Comparison of ENCODE assay signal across 8 mouse cellular contexts in genomic region chr19:46347936-46348668, GRCm38 (mm10). TPM values are rescaled to one million over a fixed set of nuclear protein-coding genes. Genes with fewer than 3 reads are reported as not detected.
A peak's percentile ranks its signal among the peaks of the same experiment; 100 is the strongest.
DNase-seq lines count a peak whose midpoint lies in the region; ATAC-seq and TF ChIP-seq lines count a peak whose summit lies in the region.

No protein-coding gene starts in this region.

- peak overlapping the region; percentile 90 for H3K9ac ChIP-seq in hindbrain, embryonic 13.5 days
- H3K9ac ChIP-seq in midbrain, embryonic 12.5 days (replicated peaks), result peak overlapping the region; percentile 68

- peak overlapping the region; percentile 87 for H3K4me2 ChIP-seq in hindbrain, embryonic 13.5 days
- peak overlapping the region; percentile 89 for H3K4me2 ChIP-seq in midbrain, embryonic 12.5 days (replicated peaks)

- ATAC-seq in hindbrain, embryonic 13.5 days (ENCODE audit: low FRiP score), result 0 out of 2 replicates have a peak, but pooled peaks have one; percentile 3
- no peak for ATAC-seq in midbrain, embryonic 12.5 days (ENCODE audit: low FRiP score, low read depth)

- peak overlapping the region; percentile 81 for H3K4me3 ChIP-seq in kidney, adult 2 months (ENCODE audit: insufficient read depth, low read depth, low read length)
- peak overlapping the region; percentile 73 for H3K4me3 ChIP-seq in hindbrain, embryonic 13.5 days
- H3K4me3 ChIP-seq in midbrain, embryonic 12.5 days, result peak overlapping the region; percentile 54

- 23% methylated on average over 14 of the region's 14 CpGs for WGBS in kidney, adult 2 months
- WGBS in hindbrain, embryonic 13.5 days, result 33% methylated on average over 14 of the region's 14 CpGs
- WGBS in midbrain, embryonic 12.5 days, result 32% methylated on average over 14 of the region's 14 CpGs

- TF ChIP-seq POLR2A in kidney, adult 2 months (IDR thresholded peaks at IDR 0.05; ENCODE audit: low read depth, low read length), result no peak

- H3K27me3 ChIP-seq in kidney, adult 2 months (replicated peaks; ENCODE audit: control insufficient read depth, insufficient read depth, low read length), result no peaks in the 10 kb centered on the region
- H3K27me3 ChIP-seq in hindbrain, embryonic 13.5 days, result peaks cover 54% of the 10 kb centered on the region
- H3K27me3 ChIP-seq in midbrain, embryonic 12.5 days, result peaks cover 55% of the 10 kb centered on the region

- H3K36me3 ChIP-seq in kidney, adult 2 months (ENCODE audit: control insufficient read depth, insufficient read depth, low read length), result no peaks in the 10 kb centered on the region
- H3K36me3 ChIP-seq in hindbrain, embryonic 13.5 days, result no peaks in the 10 kb centered on the region
- no peaks in the 10 kb centered on the region for H3K36me3 ChIP-seq in midbrain, embryonic 12.5 days

- peaks cover 6% of the 10 kb centered on the region; the same call in 1 of the 2 replicates for H3K4me1 ChIP-seq in kidney, adult 2 months (ENCODE audit: control insufficient read depth, insufficient read depth, low read length)
- peaks cover 25% of the 10 kb centered on the region for H3K4me1 ChIP-seq in hindbrain, embryonic 13.5 days (replicated peaks)
- peaks cover 15% of the 10 kb centered on the region for H3K4me1 ChIP-seq in midbrain, embryonic 12.5 days

- H3K27ac ChIP-seq in kidney, adult 2 months (ENCODE audit: insufficient read depth, low read depth, low read length), result peak overlapping the region; percentile 31; the same call in 1 of the 2 replicates
- H3K27ac ChIP-seq in hindbrain, embryonic 13.5 days, result peak overlapping the region; percentile 95
- peak overlapping the region; percentile 75 for H3K27ac ChIP-seq in midbrain, embryonic 12.5 days (replicated peaks)

- no peak for TF ChIP-seq CTCF in kidney, adult 2 months (conservative IDR thresholded peaks at IDR 0.05; ENCODE audit: insufficient read depth, insufficient read length, low read depth, low read length)

- no peaks in the 10 kb centered on the region for H3K9me3 ChIP-seq in hindbrain, embryonic 13.5 days
- no peaks in the 10 kb centered on the region for H3K9me3 ChIP-seq in midbrain, embryonic 12.5 days

- peak; percentile 11 for DNase-seq in kidney, adult 2 months
- no peak for DNase-seq in kidney, postnatal 10 days
- peak; percentile 53 for DNase-seq in adipocyte (ENCODE audit: low spot score)
- DNase-seq in adrenal gland, adult 18-20 months (ENCODE audit: low spot score in 2 of 2), result no peak
- no peak for DNase-seq in layer of hippocampus, adult 11-12 months (ENCODE audit: low spot score)
- no peak for DNase-seq in left cerebral cortex, adult 8-10 months (ENCODE audit: low spot score in 2 of 2)

RNA-seq across cellular contexts. Expression of gene 2310034G01Rik, which starts 2.0 kb away (rescaled TPM):
- polyA plus RNA-seq in kidney, adult 2 months (2012; rRNA removed), result 1.5 and 1.6 TPM in 2 replicates
- 2.4 and 2.7 TPM in 2 replicates for polyA plus RNA-seq in hindbrain, embryonic 13.5 days (2015; fragmentation: Nextera tagmentation; extraction: Ambion mirVana)
- polyA plus RNA-seq in midbrain, embryonic 12.5 days (2016; fragmentation: Nextera tagmentation; extraction: Ambion mirVana), result 1.4 TPM in 2 replicates
- total RNA-seq in adrenal gland, adult 18-20 months (2021), result 1 to 10 TPM; 1.2 TPM
- total RNA-seq in left cerebral cortex, adult 8-10 months (2022), result 1 to 10 TPM in 3 of 4 experiments, under 1 TPM in 1; 0.36 to 1.5 (median 1.0) TPM

RNA-seq across cellular contexts. Expression of gene Mfsd13a, which starts 7.2 kb away (rescaled TPM):
- 34.7 and 43.8 TPM in 2 replicates for polyA plus RNA-seq in kidney, adult 2 months (2012; rRNA removed)
- polyA plus RNA-seq in hindbrain, embryonic 13.5 days (2015; fragmentation: Nextera tagmentation; extraction: Ambion mirVana), result 8.2 and 11.2 TPM in 2 replicates
- 6.5 and 7.1 TPM in 2 replicates for polyA plus RNA-seq in midbrain, embryonic 12.5 days (2016; fragmentation: Nextera tagmentation; extraction: Ambion mirVana)
- total RNA-seq in adrenal gland, adult 18-20 months (2021), result 1 to 10 TPM; 9.3 to 9.4 TPM
- 10 to 100 TPM; 28.9 to 29.9 (median 29.5) TPM for total RNA-seq in left cerebral cortex, adult 8-10 months (2022)

RNA-seq across cellular contexts. Expression of gene Cuedc2, which starts 9.6 kb away (rescaled TPM):
- polyA plus RNA-seq in kidney, adult 2 months (2012; rRNA removed), result 69.8 and 72.0 TPM in 2 replicates
- 317 and 326 TPM in 2 replicates for polyA plus RNA-seq in hindbrain, embryonic 13.5 days (2015; fragmentation: Nextera tagmentation; extraction: Ambion mirVana)
- 228 and 237 TPM in 2 replicates for polyA plus RNA-seq in midbrain, embryonic 12.5 days (2016; fragmentation: Nextera tagmentation; extraction: Ambion mirVana)
- 10 to 100 TPM; 72.1 to 77.9 TPM for total RNA-seq in adrenal gland, adult 18-20 months (2021)
- 100 to 1,000 TPM; 187 to 201 (median 192) TPM for total RNA-seq in left cerebral cortex, adult 8-10 months (2022)

RNA-seq across cellular contexts. Expression of gene Fbxl15, which starts 20.1 kb away (rescaled TPM):
- polyA plus RNA-seq in kidney, adult 2 months (2012; rRNA removed), result 26.1 and 35.8 TPM in 2 replicates
- 39.8 and 40.0 TPM in 2 replicates for polyA plus RNA-seq in hindbrain, embryonic 13.5 days (2015; fragmentation: Nextera tagmentation; extraction: Ambion mirVana)
- polyA plus RNA-seq in midbrain, embryonic 12.5 days (2016; fragmentation: Nextera tagmentation; extraction: Ambion mirVana), result 27.6 and 32.6 TPM in 2 replicates
- 10 to 100 TPM in 1 of 2 experiments, 1 to 10 TPM in 1; 8.8 to 10.3 TPM for total RNA-seq in adrenal gland, adult 18-20 months (2021)
- 10 to 100 TPM; 23.7 to 27.6 (median 25.1) TPM for total RNA-seq in left cerebral cortex, adult 8-10 months (2022)

RNA-seq across cellular contexts. Expression of gene Psd, which starts 21.1 kb away (rescaled TPM):
- polyA plus RNA-seq in kidney, adult 2 months (2012; rRNA removed), result 1.9 and 2.7 TPM in 2 replicates
- 58.4 and 59.3 TPM in 2 replicates for polyA plus RNA-seq in hindbrain, embryonic 13.5 days (2015; fragmentation: Nextera tagmentation; extraction: Ambion mirVana)
- 31.4 and 31.9 TPM in 2 replicates for polyA plus RNA-seq in midbrain, embryonic 12.5 days (2016; fragmentation: Nextera tagmentation; extraction: Ambion mirVana)
- 1 to 10 TPM; 7.5 to 9.2 TPM for total RNA-seq in adrenal gland, adult 18-20 months (2021)
- 100 to 1,000 TPM; 550 to 592 (median 567) TPM for total RNA-seq in left cerebral cortex, adult 8-10 months (2022)

Comparison
In these comparisons a context has a peak if more than half of its experiments do, and no peak if none do; other contexts are left out.
1. DNase-seq: peak in kidney, adult 2 months (single experiment) and adipocyte (single experiment); none in kidney, postnatal 10 days (single experiment), adrenal gland, adult 18-20 months (0 of 2), layer of hippocampus, adult 11-12 months (single experiment) and left cerebral cortex, adult 8-10 months (0 of 2).
2. H3K27ac ChIP-seq: peak in every context shown above with its lines; median percentile 95 in hindbrain, embryonic 13.5 days; 75 in midbrain, embryonic 12.5 days; 31 in kidney, adult 2 months.
3. Peak in every context shown above with its lines, with median percentiles within 50 percentile points of each other: H3K4me3 ChIP-seq.